Mouse (Mus musculus): ENCODE measurements around the gene Trim54.

- TF ChIP-seq CTCF (IDR thresholded peaks at IDR 0.05; ENCODE audit: control insufficient read depth, insufficient read depth, insufficient read length) (no peak), CEBPB (IDR thresholded peaks at IDR 0.05; ENCODE audit: low read depth) (no peak), USF1 (IDR thresholded peaks at IDR 0.05; ENCODE audit: low read depth) (no peak), MAX (IDR thresholded peaks at IDR 0.05) (no peak), MYOG (IDR thresholded peaks at IDR 0.05; ENCODE audit: control insufficient read depth, extremely low read depth, insufficient read length) (no peak), MYOD1 (IDR thresholded peaks at IDR 0.05; ENCODE audit: control insufficient read depth, insufficient read length, low read depth) (no peak), FOSL1 (IDR thresholded peaks at IDR 0.05; ENCODE audit: insufficient read depth, low read length, poor library complexity, severe bottlenecking) (no peak)
Measured at GRCm38 (mm10) chr5:31069810-31070209, 46.7 kb upstream of the Trim54 start.

Measured in C2C12 (cell line).